Mouse (Mus musculus): ENCODE data around the gene Cyp1a1. TPM values are rescaled to one million over a fixed set of nuclear protein-coding genes. Genes with fewer than 3 reads are reported as not detected.
"Not testable (repeated sequence)": the region's sequence is repeated elsewhere in the genome, so short reads cannot be mapped to it uniquely, and the experiment has no call there.

Cyp1a1 gene
- polyA plus RNA-seq, 1 experiment: not detected

DNA sequence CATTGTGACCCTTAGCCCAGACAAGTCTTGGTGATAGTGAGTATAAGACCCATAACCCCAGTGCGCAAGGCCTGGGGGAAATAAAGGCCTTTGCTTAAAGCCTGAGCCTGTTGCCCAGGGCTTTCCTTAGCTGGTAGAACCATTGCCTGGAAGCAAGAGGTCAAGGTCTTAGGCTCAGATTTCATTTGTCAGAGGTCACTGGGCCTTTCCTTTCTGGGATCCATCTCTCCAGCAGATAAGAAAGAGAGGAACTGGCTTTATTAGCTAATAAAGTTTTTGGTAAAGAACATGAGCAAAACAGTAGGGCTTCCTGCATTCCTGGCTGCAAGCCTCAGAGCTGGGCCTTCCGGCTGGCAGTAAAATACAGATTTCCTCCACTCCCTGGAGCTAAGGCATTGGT lies 6.4 kb downstream of the Cyp1a1 start:
- TF ChIP-seq CTCF (IDR thresholded peaks at IDR 0.05; ENCODE audit: borderline replicate concordance, insufficient read depth, low read length) (no peak), POLR2A (IDR thresholded peaks at IDR 0.05; ENCODE audit: low read depth, low read length) (no peak)
- Histone ChIP-seq H3K27ac (ENCODE audit: insufficient read depth, low read length) (no peak overlapping the region), H3K4me3 (ENCODE audit: insufficient read depth, low read length) (no peak overlapping the region), H3K4me1 (ENCODE audit: control insufficient read depth, insufficient read depth, low read length) (no peaks in the 10 kb centered on the region)

DNA sequence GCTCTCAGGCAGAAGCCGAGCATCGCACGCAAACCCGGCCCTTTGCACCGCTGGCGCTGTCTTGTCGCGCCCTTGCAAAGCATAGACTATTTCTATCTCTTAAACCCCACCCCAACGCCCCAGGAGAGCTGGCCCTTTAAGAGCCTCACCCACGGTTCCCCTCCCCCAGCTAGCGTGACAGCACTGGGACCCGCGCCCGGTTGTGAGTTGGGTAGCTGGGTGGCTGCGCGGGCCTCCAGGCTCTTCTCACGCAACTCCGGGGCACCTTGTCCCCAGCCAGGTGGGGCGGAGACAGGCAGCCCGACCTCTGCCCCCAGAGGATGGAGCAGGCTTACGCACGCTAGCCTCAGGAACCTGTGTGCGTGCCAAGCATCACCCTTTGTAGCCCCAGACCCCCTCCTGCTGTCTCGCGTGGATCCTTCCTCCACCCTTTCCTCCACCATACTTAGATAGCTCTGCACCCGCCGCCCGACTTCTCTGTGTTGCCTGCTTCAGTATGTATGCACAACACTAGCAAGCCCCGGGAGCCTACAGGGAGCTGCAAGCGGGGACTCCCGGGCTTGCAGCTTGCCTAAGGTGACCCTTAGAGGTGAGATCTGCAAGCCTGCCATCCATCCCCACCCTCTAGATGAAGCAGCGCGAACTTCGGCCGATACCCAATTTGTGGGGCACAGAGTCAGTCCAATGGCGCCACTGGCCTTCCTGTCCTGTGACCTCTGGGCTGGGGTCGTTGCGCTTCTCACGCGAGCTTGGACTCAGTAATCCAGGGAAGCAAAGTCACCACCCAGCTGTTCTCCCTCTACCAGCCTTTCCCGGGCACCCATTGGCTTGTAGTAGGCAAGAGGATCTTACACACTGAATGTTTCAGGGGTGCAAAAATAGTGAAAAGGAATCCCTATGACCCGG lies 8.9 kb downstream of the Cyp1a1 start:
- TF ChIP-seq POLR2A (IDR thresholded peaks at IDR 0.05; ENCODE audit: low read depth, low read length) (no peak), CTCF (IDR thresholded peaks at IDR 0.05; ENCODE audit: borderline replicate concordance, insufficient read depth, low read length) (no peak)
- Histone ChIP-seq H3K27ac (ENCODE audit: insufficient read depth, low read length) (no peak overlapping the region), H3K4me3 (ENCODE audit: insufficient read depth, low read length) (no peak overlapping the region; the same call in 1 of the 2 replicates), H3K4me1 (ENCODE audit: control insufficient read depth, insufficient read depth, low read length) (no peaks in the 10 kb centered on the region)

GRCm38 (mm10) chr9:57697380-57697779 lies 9.7 kb downstream of the Cyp1a1 start:
- Histone ChIP-seq H3K4me1 (ENCODE audit: control insufficient read depth, insufficient read depth, low read length) (no peaks in the 10 kb centered on the region), H3K27ac (ENCODE audit: insufficient read depth, low read length) (no peak overlapping the region), H3K4me3 (ENCODE audit: insufficient read depth, low read length) (no peak overlapping the region)
- TF ChIP-seq POLR2A (IDR thresholded peaks at IDR 0.05; ENCODE audit: low read depth, low read length): no peak
- no peak for TF ChIP-seq CTCF (IDR thresholded peaks at IDR 0.05; ENCODE audit: borderline replicate concordance, insufficient read depth, low read length)

DNA sequence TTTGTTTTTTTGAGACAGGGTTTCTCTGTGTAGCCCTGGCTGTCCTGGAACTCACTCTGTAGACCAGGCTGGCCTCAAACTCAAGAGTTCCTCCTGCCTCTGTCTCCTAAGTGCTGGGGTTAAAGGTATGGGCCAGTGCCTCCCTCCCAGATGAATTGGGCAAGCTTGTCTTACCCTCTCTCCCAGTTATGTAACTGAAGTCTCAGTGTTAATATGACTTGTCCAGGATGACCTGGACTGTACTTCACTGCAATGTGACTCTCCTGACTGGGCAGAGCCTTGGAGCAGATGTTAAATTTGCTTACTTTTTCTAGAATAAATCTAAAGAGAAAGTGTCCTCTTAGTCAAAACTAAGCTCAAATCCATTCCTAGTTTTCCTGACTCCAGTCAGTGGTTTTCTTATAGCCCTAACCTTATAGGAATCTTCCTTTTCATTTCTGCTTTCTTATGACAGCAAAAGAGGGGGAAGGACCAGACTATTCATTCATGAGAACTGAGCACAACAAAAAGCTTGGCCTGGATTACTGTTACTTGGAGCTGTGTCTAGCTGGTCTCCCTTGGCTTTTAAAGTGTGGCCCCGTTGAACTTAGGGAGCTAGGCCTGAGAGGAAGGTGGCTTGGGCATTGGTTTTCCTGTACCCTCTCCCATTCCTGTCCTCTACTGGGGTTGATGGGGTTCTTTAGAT lies 10.9 kb downstream of the Cyp1a1 start:
- Histone ChIP-seq H3K4me1 (ENCODE audit: control insufficient read depth, insufficient read depth, low read length) (no peaks in the 10 kb centered on the region), H3K4me3 (ENCODE audit: insufficient read depth, low read length) (no peak overlapping the region), H3K27ac (ENCODE audit: insufficient read depth, low read length) (no peak overlapping the region)
- no peak for TF ChIP-seq POLR2A (IDR thresholded peaks at IDR 0.05; ENCODE audit: low read depth, low read length)
- TF ChIP-seq CTCF (IDR thresholded peaks at IDR 0.05; ENCODE audit: borderline replicate concordance, insufficient read depth, low read length): no peak

GRCm38 (mm10) chr9:57706496-57706895 lies 18.8 kb downstream of the Cyp1a1 start:
- Histone ChIP-seq H3K4me1 (ENCODE audit: control insufficient read depth, insufficient read depth, low read length) (no peaks in the 10 kb centered on the region; the same call in 1 of the 2 replicates), H3K4me3 (ENCODE audit: insufficient read depth, low read length) (no peak overlapping the region), H3K27ac (ENCODE audit: insufficient read depth, low read length) (no peak overlapping the region)
- TF ChIP-seq POLR2A (IDR thresholded peaks at IDR 0.05; ENCODE audit: low read depth, low read length): no peak
- no peak for TF ChIP-seq CTCF (IDR thresholded peaks at IDR 0.05; ENCODE audit: borderline replicate concordance, insufficient read depth, low read length)

DNA sequence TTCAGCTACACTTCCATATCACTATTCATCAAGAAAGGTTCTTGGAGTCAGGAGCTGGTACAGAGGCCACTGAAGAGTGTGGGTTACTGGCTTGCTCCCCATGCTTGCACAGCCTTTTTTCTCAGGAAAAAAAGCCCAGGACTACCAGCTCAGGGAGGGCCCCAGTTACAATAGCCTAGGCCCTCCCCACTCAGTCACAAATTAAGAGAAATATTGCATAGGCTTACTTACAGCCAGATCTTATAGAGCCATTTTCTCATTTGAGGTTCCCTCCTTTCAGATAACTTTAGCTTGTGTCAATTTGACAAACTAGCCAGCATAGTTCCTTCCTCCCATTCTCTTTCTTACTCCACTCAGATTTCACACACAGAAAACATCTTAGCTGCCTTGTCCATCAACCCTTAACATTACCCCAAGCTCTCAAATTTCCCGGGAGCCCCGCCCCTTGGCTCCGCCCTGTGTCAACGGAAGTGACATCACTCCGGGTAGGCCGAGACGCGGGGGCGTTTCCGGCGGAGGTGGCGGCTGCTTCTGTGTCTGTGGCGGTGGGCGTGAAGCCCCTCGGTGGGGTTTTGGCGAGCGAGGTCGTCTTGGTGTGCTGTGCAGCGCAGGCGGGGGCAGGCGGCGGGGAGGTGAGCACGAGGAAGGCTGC lies 20.5 kb downstream of the Cyp1a1 start, which contains the start of gene Edc3:
Gene Edc3, plus strand, starts transcription at position 473 of the 652 bp plus-strand sequence.
- Histone ChIP-seq H3K27ac (ENCODE audit: insufficient read depth, low read length) (peak within 1 kb of the TSS; percentile 70), H3K4me3 (ENCODE audit: insufficient read depth, low read length) (peak within 1 kb of the TSS; percentile 89), H3K4me1 (ENCODE audit: control insufficient read depth, insufficient read depth, low read length) (no peaks in the 10 kb centered on the region; the same call in 1 of the 2 replicates)
- TF ChIP-seq CTCF (IDR thresholded peaks at IDR 0.05; ENCODE audit: borderline replicate concordance, insufficient read depth, low read length): no peak
- peak; percentile 75 for TF ChIP-seq POLR2A (IDR thresholded peaks at IDR 0.05; ENCODE audit: low read depth, low read length)

DNA sequence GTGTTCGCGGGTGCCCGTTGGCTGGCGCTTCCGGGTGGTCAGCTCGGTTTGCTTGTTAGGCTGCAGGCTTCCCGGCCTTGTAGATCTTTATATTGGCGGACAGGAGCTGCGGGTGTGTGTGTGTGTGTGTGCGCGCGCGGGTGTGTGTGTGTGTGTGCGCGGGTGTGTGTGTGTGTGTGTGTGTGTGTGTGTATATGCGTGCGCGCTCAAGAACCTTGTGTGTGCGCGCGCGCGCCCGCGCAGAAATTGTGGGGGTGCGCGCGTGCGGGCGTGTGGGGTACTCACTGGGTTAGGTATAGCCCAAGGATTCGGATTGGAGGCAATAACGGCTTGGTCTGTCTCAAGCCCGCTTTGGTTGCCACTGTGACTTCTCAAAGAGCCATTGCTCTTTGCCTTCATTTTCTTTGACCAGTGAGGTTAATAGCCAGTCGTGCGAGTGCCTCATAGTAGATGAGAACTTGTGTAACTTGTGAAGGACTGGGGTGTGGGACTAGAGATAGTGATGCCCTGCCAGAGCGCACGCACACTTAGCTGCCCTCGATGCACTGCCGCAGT lies 21.1 kb downstream of the Cyp1a1 start:
- H3K4me3 ChIP-seq (ENCODE audit: insufficient read depth, low read length): peak overlapping the region; percentile 89
- no peaks in the 10 kb centered on the region; the same call in 1 of the 2 replicates for H3K4me1 ChIP-seq (ENCODE audit: control insufficient read depth, insufficient read depth, low read length)
- no peak for TF ChIP-seq CTCF (IDR thresholded peaks at IDR 0.05; ENCODE audit: borderline replicate concordance, insufficient read depth, low read length)
- no peak for TF ChIP-seq POLR2A (IDR thresholded peaks at IDR 0.05; ENCODE audit: low read depth, low read length)
- peak overlapping the region; percentile 70 for H3K27ac ChIP-seq (ENCODE audit: insufficient read depth, low read length)

DNA sequence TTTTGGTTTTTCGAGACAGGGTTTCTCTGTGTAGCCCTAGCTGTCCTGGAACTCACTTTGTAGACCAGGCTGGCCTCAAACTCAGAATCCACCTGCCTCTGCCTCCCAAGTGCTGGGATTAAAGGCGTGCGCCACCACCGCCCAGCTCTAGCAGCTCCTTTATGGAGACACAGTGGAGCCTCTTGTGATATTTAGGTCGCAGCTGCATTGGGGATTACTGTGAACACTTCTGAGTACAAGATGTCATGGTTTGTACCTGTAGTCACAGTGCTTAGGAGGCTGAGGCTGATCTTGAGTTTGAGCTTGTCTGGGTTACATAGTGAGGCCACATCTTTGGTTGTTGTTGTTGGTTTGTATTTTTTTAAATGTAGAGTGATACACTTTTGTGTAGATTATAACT lies 22.5 kb downstream of the Cyp1a1 start:
- not testable (repeated sequence) for H3K27ac ChIP-seq (ENCODE audit: insufficient read depth, low read length); H3K4me1 ChIP-seq (ENCODE audit: control insufficient read depth, insufficient read depth, low read length); H3K4me3 ChIP-seq (ENCODE audit: insufficient read depth, low read length)

DNA sequence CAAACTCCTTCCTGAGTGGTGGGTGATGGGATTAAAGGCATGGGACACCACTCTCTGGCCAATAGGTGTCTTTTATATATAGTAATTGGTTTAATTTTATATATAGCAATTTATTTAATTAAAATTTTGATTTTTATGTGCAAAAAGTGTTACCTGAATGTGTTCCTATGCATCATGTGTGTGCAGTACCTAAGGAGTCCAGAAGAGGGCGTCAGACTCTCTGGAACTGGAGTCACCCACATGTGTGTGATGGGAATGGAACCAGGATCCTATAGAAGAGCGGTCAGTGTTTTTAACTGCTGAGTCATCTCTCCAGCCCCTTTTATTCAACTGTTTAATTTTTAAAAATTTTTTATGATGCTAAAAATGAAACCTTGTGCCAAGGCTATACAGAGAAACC lies 24.5 kb downstream of the Cyp1a1 start:
- Histone ChIP-seq H3K27ac (ENCODE audit: insufficient read depth, low read length) (no peak overlapping the region), H3K4me1 (ENCODE audit: control insufficient read depth, insufficient read depth, low read length) (no peaks in the 10 kb centered on the region; the same call in 1 of the 2 replicates), H3K4me3 (ENCODE audit: insufficient read depth, low read length) (no peak overlapping the region)
- TF ChIP-seq POLR2A (IDR thresholded peaks at IDR 0.05; ENCODE audit: low read depth, low read length) (no peak), CTCF (IDR thresholded peaks at IDR 0.05; ENCODE audit: borderline replicate concordance, insufficient read depth, low read length) (no peak)

Measured in embryonic fibroblast, embryonic 13.5 days (primary cell).